Mouse (Mus musculus) MEL (cell line): ENCODE data around the gene Gm20388. TPM values are rescaled to one million over a fixed set of nuclear protein-coding genes. Genes with fewer than 3 reads are reported as not detected.

Experiments used
- DNase-seq: peaks from one replicate; pipeline ENCODE4 v3.0.0; 2011; ENCODE audit warnings: low read depth, low spot score
- H3K27ac ChIP-seq: 2 replicates; pipeline ENCODE4 v1.5.1; 2012; ENCODE audit warnings: low read depth, mild to moderate bottlenecking, control low read depth, low read length, moderate library complexity; ENCODE audit not compliant: control insufficient read depth
- H3K27me3 ChIP-seq, 2 experiments: fragments of 150-350 bp in 1 of 2; sonication (generic) in 1 of 2; 2 replicates each; pipeline ENCODE4 v1.6.1; 2012; ENCODE audit warnings: low read length in 2 of 2, mild to moderate bottlenecking in 2 of 2, improper control_type of control experiment in 1 of 2, moderate library complexity in 1 of 2; ENCODE audit not compliant: insufficient read depth in 2 of 2, control insufficient read depth in 1 of 2
- H3K36me3 ChIP-seq, 2 experiments: 2 replicates each; pipeline ENCODE4 v1.6.1; 2012 to 2014; ENCODE audit warnings: low read length in 2 of 2, improper control_type of control experiment in 1 of 2, inconsistent platforms in 1 of 2, mild to moderate bottlenecking in 1 of 2; ENCODE audit not compliant: insufficient read depth in 2 of 2, control insufficient read depth in 1 of 2
- H3K4me1 ChIP-seq, 2 experiments: fragments of 150-350 bp in 1 of 2; sonication (generic) in 1 of 2; 2 replicates each; pipeline ENCODE4 v1.6.1; 2012; ENCODE audit warnings: low read length in 2 of 2, improper control_type of control experiment in 1 of 2, mild to moderate bottlenecking in 1 of 2; ENCODE audit not compliant: insufficient read depth in 2 of 2, control insufficient read depth in 1 of 2
- H3K4me3 ChIP-seq, 2 experiments: fragments of 150-350 bp in 1 of 2; sonication (generic) in 1 of 2; 2 replicates each; pipeline ENCODE4 v1.5.1; 2012; ENCODE audit warnings: low read depth in 2 of 2, low read length in 2 of 2, mild to moderate bottlenecking in 2 of 2, moderate library complexity in 2 of 2, control low read depth in 1 of 2, improper control_type of control experiment in 1 of 2; ENCODE audit not compliant: control insufficient read depth in 1 of 2, insufficient read depth in 1 of 2
- H3K79me2 ChIP-seq: 2 replicates; pipeline ENCODE4 v1.6.1; 2012; ENCODE audit warnings: mild to moderate bottlenecking, low read length, moderate library complexity; ENCODE audit not compliant: control insufficient read depth, poor library complexity, insufficient read depth
- H3K9ac ChIP-seq: 2 replicates; pipeline ENCODE4 v1.6.1; 2012; ENCODE audit warnings: low read depth, mild to moderate bottlenecking, control low read depth, low read length, moderate library complexity; ENCODE audit not compliant: control insufficient read depth, poor library complexity, severe bottlenecking
- H3K9me3 ChIP-seq: fragments of 150-350 bp; sonication (generic); replicated peaks from 2 replicates; pipeline ENCODE4 v1.6.1; 2012; ENCODE audit warnings: mild to moderate bottlenecking, low read length, improper control_type of control experiment, moderate library complexity; ENCODE audit not compliant: insufficient read depth
- BHLHE40 ChIP-seq: IDR thresholded peaks from 2 replicates; pipeline ENCODE4 v1.6.1; 2012; ENCODE audit warnings: low read depth, mild to moderate bottlenecking, inconsistent platforms, low read length, improper control_type of control experiment, borderline replicate concordance
- CHD2 ChIP-seq: IDR thresholded peaks from 2 replicates; pipeline ENCODE4 v1.6.1; 2011; ENCODE audit warnings: low read length, improper control_type of control experiment
- CTCF ChIP-seq, 3 experiments: IDR thresholded peaks in 2 of 3; conservative IDR thresholded peaks in 1 of 3; 2 replicates each; pipeline ENCODE4 v1.5.1; 2011 to 2012; ENCODE audit warnings: low read length in 3 of 3, low read depth in 2 of 3, mild to moderate bottlenecking in 2 of 3, improper control_type of control experiment in 1 of 3, inconsistent platforms in 1 of 3, mixed read lengths in 1 of 3, moderate library complexity in 1 of 3; ENCODE audit not compliant: control insufficient read depth in 1 of 3, insufficient read depth in 1 of 3, poor library complexity in 1 of 3, severe bottlenecking in 1 of 3
- E2F4 ChIP-seq: IDR thresholded peaks from 2 replicates; pipeline ENCODE4 v1.6.1; 2011; ENCODE audit warnings: low read depth, low read length, improper control_type of control experiment, borderline replicate concordance
- ELF1 ChIP-seq: IDR thresholded peaks from 2 replicates; pipeline ENCODE4 v1.6.1; 2014; ENCODE audit warnings: low read depth, mild to moderate bottlenecking, inconsistent platforms, low read length, improper control_type of control experiment, moderate library complexity
- EP300 ChIP-seq, 2 experiments: IDR thresholded peaks; 2 replicates each; pipeline ENCODE4 v1.6.1; 2011; ENCODE audit warnings: improper control_type of control experiment in 2 of 2, low read length in 2 of 2, low read depth in 1 of 2, mild to moderate bottlenecking in 1 of 2
- GABPA ChIP-seq: IDR thresholded peaks from 2 replicates; pipeline ENCODE4 v1.6.1; 2012; ENCODE audit warnings: low read depth, mild to moderate bottlenecking, inconsistent platforms, low read length, improper control_type of control experiment, moderate library complexity
- GATA1 ChIP-seq: IDR thresholded peaks from 2 replicates; pipeline ENCODE4 v1.6.1; 2011; ENCODE audit warnings: low read depth, low read length, improper control_type of control experiment
- HCFC1 ChIP-seq: IDR thresholded peaks from 2 replicates; pipeline ENCODE4 v1.6.1; 2012; ENCODE audit warnings: low read depth, mild to moderate bottlenecking, inconsistent platforms, low read length, improper control_type of control experiment, moderate library complexity
- JUND ChIP-seq: IDR thresholded peaks from 2 replicates; pipeline ENCODE4 v1.6.1; 2011; ENCODE audit warnings: low read depth, mild to moderate bottlenecking, improper control_type of control experiment, low read length
- MAX ChIP-seq: IDR thresholded peaks from 2 replicates; pipeline ENCODE4 v1.6.1; 2011; ENCODE audit warnings: low read length, improper control_type of control experiment
- MAZ ChIP-seq: IDR thresholded peaks from 2 replicates; pipeline ENCODE4 v1.6.1; 2012; ENCODE audit warnings: low read depth, mild to moderate bottlenecking, inconsistent platforms, low read length, improper control_type of control experiment
- MEF2A ChIP-seq: IDR thresholded peaks from 2 replicates; pipeline ENCODE4 v1.6.1; 2014; ENCODE audit warnings: low read depth, mild to moderate bottlenecking, inconsistent platforms, low read length, improper control_type of control experiment; ENCODE audit not compliant: poor library complexity, insufficient replicate concordance, severe bottlenecking; ENCODE audit errors: extremely low read depth
- MXI1 ChIP-seq: IDR thresholded peaks from 2 replicates; pipeline ENCODE4 v1.6.1; 2011; ENCODE audit warnings: mild to moderate bottlenecking, low read depth, low read length, improper control_type of control experiment
- MYB ChIP-seq: IDR thresholded peaks from 2 replicates; pipeline ENCODE4 v1.6.1; 2011; ENCODE audit warnings: mild to moderate bottlenecking, low read depth, low read length, improper control_type of control experiment
- MYC ChIP-seq: IDR thresholded peaks from 2 replicates; pipeline ENCODE4 v1.6.1; 2011; ENCODE audit warnings: low read depth, mild to moderate bottlenecking, low read length, improper control_type of control experiment, moderate library complexity
- NELFE ChIP-seq: IDR thresholded peaks from 2 replicates; pipeline ENCODE4 v1.6.1; 2011; ENCODE audit warnings: low read depth, low read length, improper control_type of control experiment
- NRF1 ChIP-seq: IDR thresholded peaks from 2 replicates; pipeline ENCODE4 v1.6.1; 2014; ENCODE audit warnings: low read depth, mild to moderate bottlenecking, inconsistent platforms, low read length, improper control_type of control experiment, moderate library complexity; ENCODE audit not compliant: poor library complexity, insufficient read depth, severe bottlenecking
- POLR2A ChIP-seq, 2 experiments: IDR thresholded peaks; 2 replicates each; pipeline ENCODE4 v1.6.1; 2011 to 2012; ENCODE audit warnings: low read length in 2 of 2, mild to moderate bottlenecking in 2 of 2, control low read depth in 1 of 2, improper control_type of control experiment in 1 of 2, low read depth in 1 of 2, moderate library complexity in 1 of 2; ENCODE audit not compliant: control insufficient read depth in 1 of 2, insufficient read depth in 1 of 2, poor library complexity in 1 of 2
- POLR2AphosphoS5 ChIP-seq: IDR thresholded peaks from 2 replicates; pipeline ENCODE4 v1.6.1; 2012; ENCODE audit warnings: low read depth, borderline replicate concordance, mild to moderate bottlenecking, inconsistent platforms, low read length, moderate library complexity, mixed read lengths
- RAD21 ChIP-seq: IDR thresholded peaks from 2 replicates; pipeline ENCODE4 v1.6.1; 2011; ENCODE audit warnings: mild to moderate bottlenecking, low read depth, low read length, improper control_type of control experiment
- RCOR1 ChIP-seq: IDR thresholded peaks from 2 replicates; pipeline ENCODE4 v1.6.1; 2012; ENCODE audit warnings: low read depth, mild to moderate bottlenecking, inconsistent platforms, low read length, improper control_type of control experiment
- SIN3A ChIP-seq: IDR thresholded peaks from 2 replicates; pipeline ENCODE4 v1.6.1; 2012; ENCODE audit warnings: low read length, improper control_type of control experiment, inconsistent platforms
- SMC3 ChIP-seq: IDR thresholded peaks from 2 replicates; pipeline ENCODE4 v1.6.1; 2011; ENCODE audit warnings: low read depth, low read length, improper control_type of control experiment
- TAL1 ChIP-seq: IDR thresholded peaks from 2 replicates; pipeline ENCODE4 v1.6.1; 2012; ENCODE audit warnings: mild to moderate bottlenecking, inconsistent platforms, low read length, moderate library complexity, mixed read lengths
- TBP ChIP-seq: IDR thresholded peaks from 2 replicates; pipeline ENCODE4 v1.8.0; 2011; ENCODE audit warnings: low read depth, low read length, improper control_type of control experiment
- TCF12 ChIP-seq: IDR thresholded peaks from 2 replicates; pipeline ENCODE4 v1.6.1; 2014; ENCODE audit warnings: low read depth, mild to moderate bottlenecking, inconsistent platforms, low read length, improper control_type of control experiment, moderate library complexity
- USF1 ChIP-seq: IDR thresholded peaks from 2 replicates; pipeline ENCODE4 v1.6.1; 2014; ENCODE audit warnings: low read depth, mild to moderate bottlenecking, inconsistent platforms, low read length, improper control_type of control experiment, moderate library complexity
- USF2 ChIP-seq, 2 experiments: IDR thresholded peaks; 2 replicates each; pipeline ENCODE4 v1.6.1; 2011 to 2012; ENCODE audit warnings: improper control_type of control experiment in 2 of 2, low read length in 2 of 2, borderline replicate concordance in 1 of 2, inconsistent platforms in 1 of 2, low read depth in 1 of 2, mild to moderate bottlenecking in 1 of 2; ENCODE audit not compliant: insufficient read depth in 1 of 2
- ZC3H11A ChIP-seq: IDR thresholded peaks from 2 replicates; pipeline ENCODE4 v1.6.1; 2012; ENCODE audit warnings: low read depth, mild to moderate bottlenecking, inconsistent platforms, low read length, improper control_type of control experiment
- ZKSCAN1 ChIP-seq: IDR thresholded peaks from 2 replicates; pipeline ENCODE4 v1.6.1; 2012; ENCODE audit warnings: low read depth, mild to moderate bottlenecking, inconsistent platforms, low read length, improper control_type of control experiment, moderate library complexity
- ZMIZ1 ChIP-seq: IDR thresholded peaks from 2 replicates; pipeline ENCODE4 v1.6.1; 2012; ENCODE audit warnings: low read depth, mild to moderate bottlenecking, inconsistent platforms, low read length, improper control_type of control experiment, moderate library complexity
- ZNF384 ChIP-seq: IDR thresholded peaks from 2 replicates; pipeline ENCODE4 v1.6.1; 2012; ENCODE audit warnings: low read depth, mild to moderate bottlenecking, inconsistent platforms, low read length, improper control_type of control experiment
- polyA plus RNA-seq, 2 experiments: library from polyadenylated mRNA; stranded (reverse) in 1 of 2; unstranded in 1 of 2; fragments of >175 nt in 1 of 2; fragments of >200 nt in 1 of 2; gene quantifications; 2 replicates each; pipeline versions ENCODE4 v1.2.1 to v1.2.4; 2012; ENCODE audit warnings: low replicate concordance in 2 of 2, low read depth in 1 of 2; ENCODE audit not compliant: insufficient read length in 2 of 2, insufficient read depth in 1 of 2, missing spikeins in 1 of 2
- total RNA-seq: library from RNA; depleted of rRNA; stranded (reverse); fragments of 300-350 nt; gene quantifications from 2 replicates; pipeline ENCODE4 v1.2.3, GENCODE M21; 2012

Gene Gm20388
- total and polyA plus RNA-seq, 3 experiments: 11.1 to 17.8 TPM; not detected in 1

DNA sequence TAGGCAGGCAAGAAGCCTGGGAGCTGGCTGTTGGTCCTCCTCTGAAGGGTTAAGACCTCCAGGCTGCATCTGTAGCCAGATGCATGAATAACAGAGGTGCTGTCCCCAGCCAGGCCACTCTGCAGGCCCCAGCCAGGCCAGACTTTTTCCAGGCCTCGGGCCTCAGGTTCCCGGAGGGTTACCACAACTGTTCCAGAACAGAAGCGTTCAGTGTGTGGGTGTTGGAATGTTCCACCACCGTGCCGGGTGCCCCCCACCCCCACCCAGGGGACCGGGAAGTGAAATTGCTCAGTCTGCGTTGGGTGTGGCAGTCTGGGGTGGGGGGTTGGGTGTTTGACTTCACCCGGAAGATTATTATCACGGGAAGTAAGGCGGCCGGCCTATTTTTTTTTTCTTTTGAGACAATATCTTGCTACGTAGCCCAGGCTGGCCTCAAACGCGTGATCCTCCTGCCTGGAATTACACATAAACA, 2852.7 kb downstream of the Gm20388 start (continued):
- TF ChIP-seq NRF1 (no peak), JUND (no peak)

DNA sequence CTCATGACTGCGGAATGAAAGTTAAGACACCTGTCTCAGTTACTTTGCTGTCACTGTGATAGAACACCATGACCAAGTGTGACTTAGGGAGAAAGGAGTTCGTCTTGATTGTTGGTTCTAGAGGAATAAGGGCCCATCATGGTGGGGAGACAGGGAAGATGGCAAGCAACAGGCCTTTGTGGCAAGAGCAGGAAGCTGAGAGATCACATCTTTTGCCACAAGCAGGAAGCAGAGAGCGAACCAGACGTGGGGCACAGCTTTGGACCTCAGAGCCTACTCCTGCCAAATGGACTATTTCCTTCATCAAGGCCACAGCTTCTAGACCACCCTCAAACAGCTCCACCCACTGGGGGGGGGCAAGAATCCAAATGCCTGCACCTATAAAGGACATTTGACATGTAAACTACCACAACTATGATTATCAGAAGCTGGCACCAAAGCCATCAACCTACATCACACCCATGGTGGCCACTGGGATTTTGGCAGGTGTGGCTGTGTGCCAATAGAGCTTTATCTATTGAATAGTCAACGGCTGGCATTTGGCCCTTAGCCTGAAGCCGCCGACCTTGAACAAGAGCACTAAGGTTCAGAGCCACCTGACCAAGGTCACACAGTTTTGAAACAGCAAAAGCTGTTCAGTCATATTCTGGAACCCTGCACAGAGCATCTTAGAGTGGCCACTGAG, 2854.3 kb downstream of the Gm20388 start:
- peaks cover 60 to 71% of the 10 kb centered on the region in 2 experiments for H3K4me1 ChIP-seq
- H3K36me3 ChIP-seq: peaks cover 0 to 68% of the 10 kb centered on the region in 2 experiments; a peak in 3 of 4 replicates
- H3K9me3 ChIP-seq: no peaks in the 10 kb centered on the region
- peak overlapping the region; percentile 9 for H3K9ac ChIP-seq
- H3K79me2 ChIP-seq: peaks cover 26% of the 10 kb centered on the region
- no peaks in the 10 kb centered on the region for H3K27me3 ChIP-seq
- DNase-seq: peak; percentile 67
- peak overlapping the region; percentile 95 for H3K27ac ChIP-seq
- no peak overlapping the region for H3K4me3 ChIP-seq
- TF ChIP-seq GATA1 (0 out of 2 replicates have a peak, but pooled peaks have one; percentile 24), POLR2AphosphoS5 (no peak), SIN3A (peak; percentile 65), RCOR1 (no peak), RAD21 (no peak), TAL1 (no peak), CTCF (IDR thresholded peaks at IDR 0.05 in 2 of 3, conservative IDR thresholded peaks at IDR 0.05 in 1 of 3; ENCODE audit: control insufficient read depth in 1 of 3, insufficient read depth in 1 of 3, low read depth in 2 of 3, low read length in 3 of 3, poor library complexity in 1 of 3, severe bottlenecking in 1 of 3) (no peak), E2F4 (no peak), ZC3H11A (no peak), SMC3 (no peak), EP300 (IDR thresholded peaks at IDR 0.05; ENCODE audit: low read depth in 1 of 2, low read length in 2 of 2) (peak; percentile 24 to 54; a peak in 3 of 4 replicates), ELF1 (peak; percentile 52; the same call in 1 of the 2 replicates), ZMIZ1 (peak; percentile 97), MEF2A (no peak), POLR2A (IDR thresholded peaks at IDR 0.05; ENCODE audit: control insufficient read depth in 1 of 2, insufficient read depth in 1 of 2, low read depth in 1 of 2, low read length in 2 of 2, poor library complexity in 1 of 2) (peak in 1 of 2 experiments; percentile 64; a peak in 3 of 4 replicates), ZKSCAN1 (no peak), USF1 (0 out of 2 replicates have a peak, but pooled peaks have one; percentile 9), NELFE (peak; percentile 64), GABPA (no peak), USF2 (IDR thresholded peaks at IDR 0.05; ENCODE audit: borderline replicate concordance in 1 of 2, insufficient read depth in 1 of 2, low read depth in 1 of 2, low read length in 2 of 2) (no peak), MXI1 (0 out of 2 replicates have a peak, but pooled peaks have one; percentile 32), MAX (peak; percentile 67; the same call in 1 of the 2 replicates), HCFC1 (peak; percentile 62; the same call in 1 of the 2 replicates), ZNF384 (no peak), MYC (0 out of 2 replicates have a peak, but pooled peaks have one; percentile 46), TCF12 (peak; percentile 7; the same call in 1 of the 2 replicates), MAZ (no peak), NRF1 (no peak), CHD2 (no peak), MYB (peak; percentile 25; the same call in 1 of the 2 replicates), JUND (peak; percentile 68; the same call in 1 of the 2 replicates), TBP (peak; percentile 74), BHLHE40 (no peak)
